Mouse (Mus musculus) heart, embryonic 16.5 days (tissue): Measurements from ENCODE around the gene Skap1. TPM values are rescaled to one million over a fixed set of nuclear protein-coding genes. Genes with fewer than 3 reads are reported as not detected.
A peak's percentile ranks its signal among the peaks of the same experiment; 100 is the strongest.
"Not testable (repeated sequence)": the region's sequence is repeated elsewhere in the genome, so short reads cannot be mapped to it uniquely, and the experiment has no call there.

Source experiments
- ATAC-seq: fragments of 200-750 bp; cut with Nextera tagmentation; replicated peaks from 2 replicates; pipeline ENCODE4 v1.8.0; 2017; ENCODE audit warnings: moderate number of reproducible peaks; ENCODE audit not compliant: insufficient read depth, low FRiP score; ENCODE audit errors: extremely low read depth
- H3K27ac ChIP-seq: fragments of 300-500 bp; sonication (generic); 2 replicates; pipeline ENCODE4 v1.5.1; 2014; ENCODE audit warnings: mild to moderate bottlenecking, low read length, control low read depth, moderate library complexity
- H3K27me3 ChIP-seq: fragments of 300-500 bp; sonication (generic); 2 replicates; pipeline ENCODE4 v1.6.1; 2014; ENCODE audit warnings: low read length, mixed read lengths; ENCODE audit not compliant: control insufficient read depth, insufficient read depth
- H3K36me3 ChIP-seq: fragments of 300-500 bp; sonication (generic); 2 replicates; pipeline ENCODE4 v1.6.1; 2014; ENCODE audit not compliant: control insufficient read depth, insufficient read depth
- H3K4me1 ChIP-seq: fragments of 300-500 bp; sonication (generic); 2 replicates; pipeline ENCODE4 v1.6.1; 2014; ENCODE audit warnings: low read length, mixed read lengths; ENCODE audit not compliant: control insufficient read depth, insufficient read depth
- H3K4me2 ChIP-seq: fragments of 300-500 bp; sonication (generic); 2 replicates; pipeline ENCODE4 v1.6.1; 2014; ENCODE audit warnings: low read depth, mild to moderate bottlenecking, control low read depth, low read length
- H3K4me3 ChIP-seq: fragments of 300-500 bp; sonication (generic); 2 replicates; pipeline ENCODE4 v1.5.1; 2014; ENCODE audit warnings: mild to moderate bottlenecking, control low read depth, low read length
- H3K9ac ChIP-seq: fragments of 300-500 bp; sonication (generic); 2 replicates; pipeline ENCODE4 v1.6.1; 2014; ENCODE audit warnings: low read length, control low read depth
- H3K9me3 ChIP-seq: fragments of 300-500 bp; sonication (generic); replicated peaks from 2 replicates; pipeline ENCODE4 v1.6.1; 2016; ENCODE audit warnings: low read length; ENCODE audit not compliant: control insufficient read depth
- WGBS: fragments of 180-500 bp; shearing (Covaris S2); extraction: QIAGEN DNeasy Blood & Tissue Kit; methylation state at CpG from one replicate; pipeline ENCODE4 v1.1.7; 2014; 5-methylcytosine and 5-hydroxymethylcytosine counted together
- polyA plus RNA-seq: library from polyadenylated mRNA; unstranded; fragments of >200 nt; fragmentation: Nextera tagmentation; extraction: Ambion mirVana; gene quantifications from 2 replicates; pipeline ENCODE4 v1.2.1, GENCODE M21; 2015

Skap1 gene
- polyA plus RNA-seq, 1 experiment from 2014 or later: 27.8 TPM

DNA sequence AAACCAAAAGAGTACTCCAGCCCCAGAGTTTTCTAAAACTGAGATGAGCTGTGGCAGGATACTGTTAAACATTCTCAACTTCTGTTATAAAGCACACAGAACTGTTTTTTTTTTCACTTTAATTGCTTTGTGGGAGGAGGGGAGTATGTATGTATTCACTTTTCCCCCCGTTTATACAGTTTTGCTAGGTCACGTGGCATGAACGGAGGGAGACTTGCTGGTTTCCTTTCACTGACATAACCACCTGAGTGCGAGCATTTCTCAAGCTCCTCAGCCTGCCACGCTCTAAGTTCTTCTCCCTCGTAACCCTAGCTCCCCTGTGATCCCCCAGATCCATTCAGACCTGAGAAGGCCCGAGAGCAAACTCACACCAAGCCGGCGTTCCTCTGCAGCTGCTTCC lies 308.0 kb downstream of the Skap1 start:
- Histone ChIP-seq H3K4me1 (peaks cover 8% of the 10 kb centered on the region), H3K9ac (no peak overlapping the region), H3K27me3 (no peaks in the 10 kb centered on the region), H3K27ac (no peak overlapping the region), H3K9me3 (no peaks in the 10 kb centered on the region), H3K4me2 (no peak overlapping the region), H3K36me3 (peaks cover 29% of the 10 kb centered on the region), H3K4me3 (no peak overlapping the region)
- ATAC-seq: no peak
- WGBS: 87% methylated on average over 9 of the region's 9 CpGs

DNA sequence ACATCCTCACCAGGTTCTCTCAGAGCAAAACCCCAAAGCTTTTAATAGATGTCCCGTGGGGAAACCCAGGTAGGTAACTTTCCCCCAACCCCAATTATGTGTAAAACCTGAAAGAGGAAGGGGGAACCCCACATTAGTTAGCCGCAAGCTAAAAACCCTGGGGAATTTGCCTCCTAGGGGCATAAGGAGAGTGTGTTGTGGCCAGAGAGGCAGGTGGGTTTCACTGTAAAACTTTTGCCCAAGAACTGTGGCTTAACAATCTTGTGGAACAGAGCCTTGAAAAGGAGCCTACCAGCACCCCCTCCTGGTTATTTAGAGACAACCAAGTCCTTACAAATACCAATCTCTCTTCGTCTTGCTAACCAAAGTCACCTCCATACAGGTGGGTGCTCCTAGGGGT lies 310.1 kb downstream of the Skap1 start:
- WGBS: 83% methylated on average over 3 of the region's 3 CpGs
- H3K4me3 ChIP-seq: no peak overlapping the region
- peaks cover 8% of the 10 kb centered on the region for H3K4me1 ChIP-seq
- H3K4me2 ChIP-seq: no peak overlapping the region
- no peaks in the 10 kb centered on the region for H3K9me3 ChIP-seq
- H3K36me3 ChIP-seq: peaks cover 23% of the 10 kb centered on the region
- no peak overlapping the region for H3K27ac ChIP-seq
- no peak overlapping the region for H3K9ac ChIP-seq
- H3K27me3 ChIP-seq: no peaks in the 10 kb centered on the region
- ATAC-seq: no peak

DNA sequence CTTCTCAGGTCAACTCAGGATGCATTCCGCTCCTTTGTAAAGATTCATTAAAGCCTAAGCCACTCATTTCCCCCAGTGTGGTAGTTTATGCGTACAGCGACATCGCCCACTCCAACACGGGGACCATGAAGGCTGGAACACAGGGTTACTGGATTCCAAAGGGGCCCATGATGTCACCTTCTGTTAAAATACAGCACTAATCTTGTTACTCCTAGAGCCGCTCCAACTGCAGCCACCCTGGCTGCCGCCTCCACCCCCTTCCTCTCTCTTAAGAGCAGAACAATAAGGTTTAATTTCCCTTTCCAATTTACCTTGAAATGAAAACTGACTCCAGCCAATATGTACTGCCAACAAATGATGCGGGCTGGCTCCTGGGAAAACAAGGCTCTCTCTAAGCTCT lies 310.7 kb downstream of the Skap1 start:
- H3K36me3 ChIP-seq: peaks cover 21% of the 10 kb centered on the region
- H3K4me1 ChIP-seq: peaks cover 8% of the 10 kb centered on the region
- no peak for ATAC-seq
- no peaks in the 10 kb centered on the region for H3K9me3 ChIP-seq
- H3K27me3 ChIP-seq: no peaks in the 10 kb centered on the region
- no peak overlapping the region for H3K4me2 ChIP-seq
- H3K4me3 ChIP-seq: no peak overlapping the region
- no peak overlapping the region for H3K9ac ChIP-seq
- H3K27ac ChIP-seq: no peak overlapping the region
- 81% methylated on average over 8 of the region's 8 CpGs for WGBS

DNA sequence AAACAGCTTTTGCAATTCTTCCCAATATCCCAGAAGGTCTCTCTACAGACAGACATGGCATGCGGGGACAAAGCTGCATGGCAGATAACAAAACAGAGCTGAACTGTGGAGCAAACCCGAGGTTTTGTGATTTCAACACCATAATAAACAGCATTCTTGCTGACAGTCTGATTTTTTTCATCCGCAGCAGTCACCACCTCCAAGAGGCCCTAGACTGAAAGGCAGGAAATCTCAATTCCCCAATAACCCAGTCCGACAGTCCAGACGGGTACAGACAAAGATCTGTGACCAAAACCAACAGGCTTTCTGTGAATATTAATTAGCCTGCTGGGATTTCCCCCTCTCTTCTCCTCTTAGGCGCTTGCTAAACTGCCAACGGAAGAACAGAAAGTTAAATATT lies 311.3 kb downstream of the Skap1 start:
- Histone ChIP-seq H3K27ac (no peak overlapping the region), H3K4me2 (no peak overlapping the region), H3K9me3 (no peaks in the 10 kb centered on the region), H3K4me1 (peaks cover 8% of the 10 kb centered on the region), H3K36me3 (peaks cover 15% of the 10 kb centered on the region), H3K4me3 (no peak overlapping the region), H3K27me3 (no peaks in the 10 kb centered on the region), H3K9ac (no peak overlapping the region)
- ATAC-seq: no peak
- WGBS: 77% methylated on average over 7 of the region's 7 CpGs

DNA sequence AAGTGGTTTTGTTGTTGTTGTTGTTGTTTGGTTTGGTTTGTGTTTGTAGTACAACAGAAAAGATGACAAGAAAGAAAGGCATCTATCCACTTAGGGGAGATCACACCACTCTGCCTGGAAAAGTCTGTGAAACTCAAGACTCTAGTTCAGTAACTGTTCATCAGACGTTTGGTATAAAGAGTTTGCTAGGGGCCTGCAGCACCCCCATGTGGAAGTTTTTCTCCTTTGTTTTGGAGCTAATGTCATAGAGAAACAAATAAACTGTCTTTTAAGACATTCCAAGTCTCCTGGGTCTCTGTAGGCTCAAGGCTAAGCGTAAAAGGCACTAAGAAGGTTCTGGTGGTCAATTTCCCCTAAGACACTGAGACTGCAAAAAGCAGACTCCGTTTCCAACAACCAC lies 311.7 kb downstream of the Skap1 start:
- WGBS: 43% methylated on average over 3 of the region's 3 CpGs
- Histone ChIP-seq H3K4me2 (peak overlapping the region; percentile 78; the same call in 1 of the 2 replicates), H3K27me3 (no peaks in the 10 kb centered on the region), H3K9ac (no peak overlapping the region), H3K36me3 (peaks cover 11% of the 10 kb centered on the region), H3K9me3 (no peaks in the 10 kb centered on the region), H3K27ac (no peak overlapping the region), H3K4me1 (peaks cover 8% of the 10 kb centered on the region), H3K4me3 (no peak overlapping the region)
- no peak for ATAC-seq

DNA sequence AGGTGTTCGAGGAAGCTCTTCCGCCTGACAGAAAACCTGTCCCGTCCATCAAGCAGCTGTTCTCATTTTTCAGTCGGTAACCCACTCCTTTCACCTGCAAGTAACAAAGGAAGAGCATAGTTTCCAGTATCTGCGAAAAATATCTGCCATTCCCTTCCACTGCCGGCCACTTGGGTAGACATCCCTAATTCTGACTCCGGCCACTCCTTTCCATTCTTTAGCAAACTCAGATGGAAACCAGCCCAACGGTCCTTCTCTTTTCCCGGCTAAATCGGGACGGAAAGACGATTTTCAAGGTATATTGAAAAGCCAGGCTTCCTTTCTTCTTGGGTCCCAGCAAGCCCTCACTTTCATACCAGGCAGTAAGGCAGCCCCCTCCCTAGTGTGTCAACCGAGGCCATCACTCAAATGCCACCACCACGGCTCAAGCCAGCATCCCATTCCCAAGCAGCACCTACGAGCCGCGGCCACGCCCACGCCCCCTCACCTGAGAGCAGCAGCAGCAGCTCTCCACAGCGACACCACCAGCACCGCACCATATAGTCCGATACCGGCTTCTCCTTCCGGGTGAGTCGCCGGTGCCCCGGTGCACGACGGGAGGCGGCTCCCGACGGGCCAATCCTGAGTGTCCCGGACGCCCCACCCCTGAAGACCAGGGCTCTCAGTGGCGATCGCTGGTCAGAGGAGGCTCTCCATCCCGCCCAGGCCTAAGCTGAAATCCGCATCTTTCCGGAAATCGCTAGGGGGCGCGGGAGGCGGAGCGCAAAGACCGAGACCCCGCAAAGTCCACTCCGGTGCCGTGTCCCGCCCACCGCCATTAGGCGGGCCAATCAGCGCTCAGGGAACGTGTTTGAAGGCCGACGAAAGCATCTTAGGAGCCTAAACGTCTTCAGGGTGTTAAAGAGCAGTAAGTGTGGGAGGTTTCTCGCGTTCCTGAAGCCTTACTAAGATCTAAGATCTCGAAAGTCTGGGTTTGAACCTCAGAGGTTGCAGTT lies 312.9 kb downstream of the Skap1 start, which contains the start of gene Snx11:
Gene Snx11, minus strand, starts transcription at position 592 of the 995 bp plus-strand sequence.
- Histone ChIP-seq H3K4me3 (peak within 1 kb of the TSS; percentile 88), H3K9ac (peak within 1 kb of the TSS; percentile 66), H3K4me1 (peaks cover 8% of the 10 kb centered on the region), H3K36me3 (peaks cover 6% of the 10 kb centered on the region), H3K27me3 (no peaks in the 10 kb centered on the region), H3K9me3 (no peaks in the 10 kb centered on the region), H3K27ac (peak within 1 kb of the TSS; percentile 83), H3K4me2 (peak within 1 kb of the TSS; percentile 78)
- ATAC-seq: peak; percentile 100
- WGBS: 2% methylated on average over 59 of the region's 59 CpGs

DNA sequence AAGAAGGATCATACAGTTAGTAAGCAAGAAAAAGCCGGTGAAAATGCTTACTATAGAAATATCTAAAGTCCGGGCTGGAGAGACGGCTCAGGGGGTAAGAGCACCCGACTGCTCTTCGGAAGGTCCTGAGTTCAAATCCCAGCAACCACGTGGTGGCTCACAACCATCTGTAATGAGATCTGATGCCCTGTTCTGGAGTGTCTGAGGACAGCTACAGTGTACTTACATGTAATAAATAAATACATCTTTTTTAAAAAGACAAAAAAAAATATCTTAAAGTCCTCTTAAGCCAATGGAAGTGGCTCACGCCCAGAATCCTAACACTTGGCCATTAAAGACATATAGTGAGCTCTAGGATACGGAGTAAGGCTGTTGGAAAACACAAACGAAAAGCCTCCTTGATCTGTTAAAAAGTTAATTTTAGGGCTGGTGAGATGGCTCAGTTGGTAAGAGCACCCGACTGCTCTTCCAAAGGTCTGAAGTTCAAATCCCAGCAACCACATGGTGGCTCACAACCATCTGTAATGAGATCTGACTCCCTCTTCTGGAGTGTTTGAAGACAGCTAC lies 313.8 kb downstream of the Skap1 start:
- Histone ChIP-seq H3K9ac (peak overlapping the region; percentile 39; the same call in 1 of the 2 replicates), H3K27ac (peak overlapping the region; percentile 83), H3K4me2 (peak overlapping the region; percentile 78), H3K4me3 (peak overlapping the region; percentile 88)
- not testable (repeated sequence) for H3K36me3 ChIP-seq, H3K9me3 ChIP-seq, H3K27me3 ChIP-seq, ATAC-seq, H3K4me1 ChIP-seq
- WGBS: 64% methylated on average over 10 of the region's 10 CpGs

DNA sequence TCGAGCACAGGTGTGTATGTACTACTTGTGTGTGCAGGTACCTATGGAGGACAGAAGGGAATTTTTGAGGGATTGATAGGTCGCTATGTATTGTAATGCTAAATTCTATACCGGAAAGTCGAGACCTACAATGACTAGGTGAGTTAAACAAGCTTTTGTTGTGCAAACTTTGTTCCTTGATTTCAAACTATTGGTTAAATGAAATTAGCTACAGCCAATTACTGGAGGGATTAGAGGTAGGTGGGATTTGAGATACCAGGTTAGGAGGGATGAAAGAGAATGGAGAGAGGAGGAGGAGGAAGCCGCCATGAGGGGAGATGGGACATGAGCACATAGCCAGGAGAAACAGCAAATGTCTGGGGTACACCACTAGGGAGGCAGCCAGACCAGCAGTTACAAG lies 315.9 kb downstream of the Skap1 start:
- H3K27ac ChIP-seq: no peak overlapping the region
- 61% methylated on average over 5 of the region's 5 CpGs for WGBS
- H3K4me1 ChIP-seq: peaks cover 8% of the 10 kb centered on the region
- H3K36me3 ChIP-seq: no peaks in the 10 kb centered on the region
- no peak overlapping the region for H3K4me3 ChIP-seq
- no peaks in the 10 kb centered on the region for H3K9me3 ChIP-seq
- no peaks in the 10 kb centered on the region for H3K27me3 ChIP-seq
- H3K9ac ChIP-seq: no peak overlapping the region
- no peak overlapping the region for H3K4me2 ChIP-seq
- ATAC-seq: no peak

DNA sequence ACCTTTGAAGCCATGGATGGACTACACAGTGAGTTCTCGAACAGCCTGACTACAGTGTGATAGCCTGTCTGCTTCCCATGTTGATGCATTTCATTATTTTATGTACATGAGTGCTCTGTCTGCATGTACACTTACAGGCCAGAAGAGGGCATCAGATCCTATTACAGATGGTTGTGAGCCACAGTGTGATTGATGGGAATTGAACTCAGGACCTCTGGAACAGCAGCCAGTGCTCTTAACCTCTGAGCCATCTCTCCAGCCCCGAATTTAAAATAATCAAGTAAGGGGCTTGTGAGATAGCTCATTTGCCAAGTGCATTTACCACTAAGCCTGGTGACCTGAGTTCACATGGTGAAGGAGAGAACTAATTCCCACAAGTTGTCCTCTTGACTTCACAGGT lies 317.0 kb downstream of the Skap1 start:
- no peak for ATAC-seq

More for the DNA sequence above, 317.0 kb downstream of the Skap1 start:
- Histone ChIP-seq H3K27ac (no peak overlapping the region), H3K36me3 (no peaks in the 10 kb centered on the region), H3K4me1 (peaks cover 6% of the 10 kb centered on the region), H3K27me3 (no peaks in the 10 kb centered on the region), H3K9me3 (no peaks in the 10 kb centered on the region), H3K9ac (no peak overlapping the region), H3K4me3 (no peak overlapping the region), H3K4me2 (no peak overlapping the region)
- WGBS: 69% methylated on average over 2 of the region's 2 CpGs
